Mouse (Mus musculus) right cerebral cortex, adult 18-20 months (tissue): ENCODE measurements around the gene Kmt2c.
"Not testable (repeated sequence)": the region's sequence is repeated elsewhere in the genome, so short reads cannot be mapped to it uniquely, and the experiment has no call there.

Experiments used
- DNase-seq: peaks from one replicate; pipeline ENCODE4 v3.0.0; 2022; ENCODE audit warnings: mixed read lengths

Gene Kmt2c

DNA sequence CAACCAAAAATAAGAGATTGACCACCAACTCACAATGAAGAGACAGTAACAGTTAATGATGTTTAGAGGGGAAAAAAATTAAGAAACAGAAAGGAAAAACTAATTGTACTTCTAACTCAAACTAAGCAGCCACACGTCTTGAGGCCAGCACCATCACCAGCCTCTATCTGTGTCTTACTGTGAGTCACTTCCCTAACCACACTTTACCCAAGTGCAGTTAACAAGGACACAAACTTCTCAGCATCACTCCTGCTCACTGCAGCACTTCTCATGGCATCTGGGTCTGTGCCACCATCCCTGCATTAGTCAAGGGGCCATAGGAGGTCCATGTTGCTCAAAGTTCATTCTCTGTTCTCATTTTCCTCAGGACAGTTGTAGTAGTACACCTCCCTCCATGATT lies 131.5 kb downstream of the Kmt2c start:
- no peak for DNase-seq

DNA sequence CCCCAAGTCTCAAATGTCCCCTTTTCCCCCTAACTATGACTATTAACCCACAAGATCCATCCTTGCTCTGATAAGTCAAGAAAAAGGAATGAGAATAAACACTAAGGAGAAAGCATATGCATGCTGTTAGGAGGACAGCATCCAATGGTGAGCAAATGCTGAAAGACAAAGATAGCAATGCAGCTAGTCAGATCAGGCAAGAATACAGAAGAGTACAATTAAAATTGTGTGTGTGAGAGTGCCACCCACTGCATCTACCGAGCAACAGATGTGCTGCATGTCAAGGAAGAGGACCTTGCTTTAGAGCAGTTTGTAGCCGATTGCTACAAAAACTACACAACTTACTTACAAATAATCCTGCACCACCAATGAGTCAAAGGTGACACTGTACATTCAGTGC lies 145.1 kb downstream of the Kmt2c start:
- no peak for DNase-seq

DNA sequence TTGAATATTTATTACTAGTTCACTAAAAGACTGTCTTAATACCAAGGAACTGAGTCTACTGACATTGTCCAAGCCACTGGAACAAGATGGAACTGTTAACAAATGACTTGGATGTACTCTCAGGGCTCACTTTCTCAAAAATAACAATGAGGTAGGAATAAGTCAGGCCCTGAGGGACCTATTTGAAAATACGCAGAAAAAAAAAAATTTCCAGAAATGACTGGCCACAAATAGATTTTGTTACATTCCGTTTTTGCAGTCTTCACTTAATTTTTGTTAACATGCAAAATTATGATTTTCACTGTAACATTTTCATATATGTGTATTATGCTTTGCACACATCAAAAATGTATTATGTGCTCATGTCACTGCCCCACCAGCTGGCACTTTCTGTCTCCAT lies 167.3 kb downstream of the Kmt2c start:
- no peak for DNase-seq

DNA sequence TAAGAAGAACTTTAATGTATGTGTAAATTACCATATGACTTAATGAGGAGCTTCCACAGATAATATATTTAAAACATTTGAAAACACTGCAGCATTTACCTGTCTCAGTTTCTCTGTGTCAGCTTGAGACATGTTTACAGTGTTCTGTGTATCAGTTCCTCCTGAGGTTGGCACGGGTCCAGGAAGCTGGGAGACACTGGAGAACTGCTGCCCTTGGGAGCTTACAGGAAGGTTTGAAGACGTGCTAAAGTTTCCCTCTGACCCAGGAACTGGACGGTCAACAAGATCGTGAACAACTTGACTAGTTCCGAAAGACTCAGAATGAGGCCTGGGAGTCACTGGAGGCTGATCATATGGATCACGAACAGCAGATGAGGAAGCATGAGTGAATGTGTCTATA lies 184.7 kb downstream of the Kmt2c start:
- DNase-seq = no peak

DNA sequence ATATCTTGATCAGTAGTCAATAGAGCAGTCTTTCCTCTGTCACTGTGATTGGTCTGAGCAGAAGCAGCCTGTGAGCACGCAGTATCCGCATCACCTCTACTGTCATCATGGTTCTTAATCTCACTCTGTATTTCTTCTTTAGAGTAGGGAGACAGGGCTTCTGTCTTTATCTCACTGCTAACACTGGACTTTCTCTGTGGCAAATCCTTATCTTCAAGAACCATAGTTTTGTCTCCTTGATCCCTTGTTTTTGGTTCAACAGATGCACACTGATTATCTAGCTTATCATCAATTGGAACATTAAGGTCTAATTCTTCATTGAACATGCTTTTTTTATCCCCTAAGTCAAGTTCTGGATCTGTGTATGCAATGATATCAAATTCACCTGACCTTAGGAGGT lies 188.4 kb downstream of the Kmt2c start:
- DNase-seq = no peak

DNA sequence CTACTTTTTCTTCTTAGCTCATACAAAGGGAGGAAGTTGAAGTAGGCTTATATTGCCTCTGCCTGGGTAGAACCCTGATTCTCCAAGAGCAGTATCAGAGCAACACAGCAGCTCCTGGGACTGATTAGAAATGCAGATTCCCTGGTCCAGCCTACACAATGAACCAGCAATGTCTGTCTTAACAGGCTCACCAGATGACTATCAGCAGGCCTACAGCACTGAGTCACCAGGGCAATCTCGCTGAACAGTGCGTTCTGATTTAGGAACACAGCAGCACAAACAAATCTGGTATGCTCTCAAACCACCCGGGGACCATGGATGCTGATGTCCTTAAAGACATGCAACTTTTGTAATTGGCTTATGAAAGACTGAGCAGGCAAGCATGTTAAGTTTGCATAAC lies 201.8 kb downstream of the Kmt2c start:
- peak; percentile 62 for DNase-seq

DNA sequence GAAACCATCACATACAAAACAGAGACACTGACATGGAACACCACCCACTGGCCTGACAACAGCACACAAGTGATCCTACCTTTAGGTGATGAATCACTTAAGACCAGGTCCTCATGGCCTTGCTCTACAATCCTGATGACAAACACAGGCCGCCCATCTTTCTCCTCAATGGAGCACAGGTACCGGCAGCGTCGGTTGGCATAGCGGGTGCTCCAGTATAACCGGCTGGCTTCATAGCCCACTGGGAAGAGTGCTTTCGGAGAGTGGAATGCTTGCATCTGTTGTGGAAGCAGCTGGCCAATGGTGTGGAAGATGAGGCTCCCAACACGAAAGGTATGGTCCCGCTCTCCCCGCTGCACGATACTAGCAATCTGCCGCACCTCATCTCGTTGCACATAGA lies 214.6 kb downstream of the Kmt2c start:
- no peak for DNase-seq

DNA sequence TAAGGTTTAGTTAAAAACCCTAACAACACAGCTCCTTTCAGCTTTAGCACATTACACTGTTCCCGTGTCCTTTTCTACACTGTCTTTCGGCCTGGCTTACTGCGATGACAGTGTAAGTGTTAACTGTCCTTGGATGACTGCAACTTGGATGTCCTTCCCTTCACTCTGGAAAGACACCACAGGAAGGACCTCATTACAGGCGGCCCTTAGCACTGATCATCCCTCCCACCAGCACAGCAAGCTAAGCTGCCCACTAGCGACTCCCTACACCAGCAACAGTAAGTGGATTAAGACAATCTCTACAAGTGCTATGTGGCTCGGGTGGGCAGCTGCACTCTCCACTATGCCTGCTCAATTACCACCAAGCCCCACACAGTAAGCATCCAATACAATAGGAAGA lies 222.2 kb downstream of the Kmt2c start:
- no peak for DNase-seq

DNA sequence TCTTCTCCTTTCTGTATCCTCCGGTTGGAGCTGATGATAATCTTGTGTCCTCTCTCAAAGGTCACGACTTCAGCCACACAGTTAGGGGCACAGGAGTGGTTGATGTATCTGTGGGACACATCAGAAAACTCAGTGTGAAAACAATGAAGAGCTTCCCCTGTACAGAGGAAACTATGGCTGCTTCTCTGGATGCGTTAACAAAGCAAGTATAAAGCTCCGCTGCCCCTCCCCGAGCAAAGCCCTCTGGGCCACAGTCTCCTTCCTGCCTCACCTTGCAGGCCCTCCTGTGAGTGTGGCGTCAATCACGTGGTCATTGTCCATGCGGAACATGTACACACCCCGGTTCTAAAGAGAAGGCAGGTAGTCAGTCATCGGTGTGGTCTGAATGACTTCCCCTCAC lies 223.0 kb downstream of the Kmt2c start:
- no peak for DNase-seq

DNA sequence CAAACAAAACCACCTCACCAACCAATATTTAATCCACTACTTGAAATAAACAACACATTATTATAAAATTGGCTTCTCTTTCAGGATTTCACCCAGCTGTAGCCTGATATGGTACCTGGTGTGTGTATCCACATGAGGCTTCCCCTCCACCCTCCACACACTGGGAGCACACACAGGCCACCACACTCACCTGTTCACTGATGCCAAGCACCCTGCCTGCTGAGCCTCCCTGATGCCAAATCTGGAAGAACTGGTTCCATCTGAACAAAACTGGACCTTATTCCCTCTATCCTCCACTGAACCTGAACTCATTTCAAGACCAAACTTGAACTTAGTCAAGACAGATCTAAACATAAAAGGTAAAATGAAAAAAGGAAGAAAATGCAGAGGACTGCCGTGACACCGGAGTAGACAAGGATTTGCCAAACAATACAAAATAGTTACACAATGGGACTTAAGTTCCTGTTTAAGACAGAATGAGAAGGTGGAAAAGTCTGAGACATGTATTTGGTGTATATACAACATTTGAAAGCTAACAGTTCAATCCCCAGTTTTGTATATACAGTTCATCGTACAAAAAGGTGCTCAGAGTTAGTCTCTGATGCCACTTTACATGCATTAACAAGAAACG lies 230.2 kb downstream of the Kmt2c start:
- no peak for DNase-seq

DNA sequence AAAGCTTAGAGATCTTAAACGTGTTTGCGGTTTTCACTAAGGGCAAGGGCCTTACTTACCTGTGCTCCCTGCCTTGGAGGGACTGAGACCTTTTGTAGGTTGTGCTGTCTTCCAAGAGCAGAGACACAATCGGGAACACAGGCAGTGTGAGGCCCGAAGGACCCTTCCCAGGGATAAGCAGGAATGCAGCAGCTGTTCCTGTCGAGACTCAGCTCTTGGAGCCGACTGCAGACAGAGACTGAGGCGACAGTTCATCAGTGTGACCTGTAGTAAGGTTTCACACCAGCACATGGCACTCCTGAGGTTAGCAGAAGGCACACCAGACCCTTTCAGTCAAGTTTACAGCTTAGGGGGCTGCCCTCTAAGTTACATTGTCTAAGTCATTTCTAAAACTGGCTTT lies 236.3 kb downstream of the Kmt2c start:
- DNase-seq = no peak

DNA sequence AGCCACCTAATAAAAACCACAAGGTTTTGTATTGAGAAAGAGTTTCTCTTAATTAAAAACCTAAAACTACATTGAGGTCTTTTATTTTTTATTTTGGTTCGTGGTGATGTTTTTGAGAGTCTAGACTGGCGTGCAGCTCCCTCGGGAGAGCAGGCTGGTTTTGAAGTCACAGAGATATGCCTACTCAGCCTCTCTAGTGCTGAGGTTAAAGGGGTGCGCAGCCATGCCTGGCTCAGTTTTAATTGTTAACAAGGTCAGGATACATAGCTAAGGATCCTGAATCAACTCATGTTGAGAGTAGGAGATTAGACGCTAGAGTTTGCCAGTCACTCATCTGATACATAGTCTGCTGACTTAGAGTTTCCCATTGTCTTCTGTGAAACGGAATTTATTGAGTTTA lies 237.1 kb downstream of the Kmt2c start:
- no peak for DNase-seq

DNA sequence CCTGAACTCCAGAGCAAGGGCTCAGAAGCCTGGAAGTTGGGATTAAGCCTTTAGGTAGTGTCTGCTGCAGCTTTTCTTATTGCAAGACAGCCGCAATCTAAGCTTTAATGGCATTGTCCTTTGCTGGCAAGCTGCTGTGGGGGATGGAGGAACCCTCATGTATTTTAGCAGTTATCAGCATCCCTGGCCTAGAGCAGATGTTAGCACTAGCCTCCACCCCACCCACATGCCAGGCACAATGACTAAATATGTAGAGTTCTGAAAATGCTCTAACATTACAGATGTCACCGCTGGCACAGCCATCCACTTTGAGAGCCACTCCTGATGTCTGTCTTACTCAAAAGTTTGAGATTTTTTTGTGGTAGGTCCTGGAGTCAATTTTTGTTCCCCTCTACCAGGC lies 241.9 kb downstream of the Kmt2c start:
- peak; percentile 81 for DNase-seq

DNA sequence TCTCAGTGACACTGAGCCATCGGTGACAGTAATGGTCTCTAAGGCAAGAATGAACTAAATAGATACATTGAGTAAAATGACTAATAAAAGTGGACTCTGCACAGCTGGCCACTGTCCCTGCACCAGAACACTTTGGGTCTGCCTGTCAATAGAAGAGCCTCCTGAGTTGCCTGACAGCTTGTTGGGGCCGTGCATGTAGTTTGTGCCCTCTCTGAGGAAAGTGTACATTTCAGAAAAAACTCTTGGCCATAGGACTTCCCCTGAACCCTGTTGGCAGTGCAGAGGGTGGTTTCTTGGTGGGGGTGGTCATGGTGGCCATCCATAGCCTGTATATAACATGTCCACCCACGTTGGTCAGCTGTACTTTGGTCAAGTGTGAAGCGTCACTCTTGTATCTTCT lies 244.1 kb downstream of the Kmt2c start:
- no peak for DNase-seq

DNA sequence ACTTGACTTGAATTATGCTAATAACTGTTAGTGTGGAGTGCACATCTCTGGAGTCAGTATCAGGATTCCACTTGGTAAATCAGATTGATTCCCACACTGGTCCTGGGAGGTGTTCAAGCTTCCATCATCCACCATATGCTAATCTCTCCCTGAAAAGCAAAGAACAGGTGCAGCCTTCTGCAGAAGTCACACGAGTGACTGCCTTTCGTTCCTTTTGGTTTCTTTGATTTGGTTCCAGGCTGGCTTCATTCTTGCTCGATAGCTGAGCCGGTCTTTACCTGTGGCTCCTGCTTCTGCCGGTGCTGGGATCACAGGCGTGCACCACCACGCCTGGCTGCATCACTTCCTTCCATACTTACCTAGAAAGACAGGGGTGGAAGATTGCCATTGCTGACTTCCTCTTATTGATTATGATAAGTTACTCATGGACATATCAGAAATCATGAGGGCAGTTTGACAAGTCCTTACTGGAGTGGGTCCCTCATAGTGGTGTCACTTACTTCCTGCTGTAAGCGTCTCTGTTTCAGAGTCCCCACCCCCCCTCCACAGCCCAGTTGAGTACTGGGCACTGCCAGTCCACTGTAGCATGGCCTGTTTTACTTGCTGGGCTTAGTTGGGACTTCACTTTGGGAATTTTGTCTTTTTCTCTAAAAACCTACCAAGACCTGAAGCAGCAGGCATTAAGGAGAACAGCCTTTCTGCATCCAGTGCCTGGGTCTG lies 245.6 kb downstream of the Kmt2c start:
- DNase-seq = no peak

DNA sequence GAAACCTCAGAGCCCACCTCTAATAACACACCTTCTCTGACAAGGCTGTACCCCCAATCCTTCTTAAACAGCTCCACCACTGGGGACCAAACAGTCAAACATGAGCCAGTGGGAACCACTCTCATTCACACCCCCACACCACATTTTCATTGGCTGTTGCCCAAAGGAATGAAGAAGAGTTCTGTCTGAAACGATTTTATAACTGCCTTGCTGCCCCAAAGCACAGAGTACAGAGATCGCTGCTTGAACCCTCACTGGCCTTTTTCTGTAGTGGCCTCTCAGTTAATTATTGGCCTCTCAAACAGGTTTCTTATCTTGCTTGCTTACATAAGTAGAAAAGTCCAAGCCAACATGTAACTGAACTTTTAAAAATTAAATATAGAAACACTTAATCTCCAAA lies 246.2 kb downstream of the Kmt2c start:
- no peak for DNase-seq

DNA sequence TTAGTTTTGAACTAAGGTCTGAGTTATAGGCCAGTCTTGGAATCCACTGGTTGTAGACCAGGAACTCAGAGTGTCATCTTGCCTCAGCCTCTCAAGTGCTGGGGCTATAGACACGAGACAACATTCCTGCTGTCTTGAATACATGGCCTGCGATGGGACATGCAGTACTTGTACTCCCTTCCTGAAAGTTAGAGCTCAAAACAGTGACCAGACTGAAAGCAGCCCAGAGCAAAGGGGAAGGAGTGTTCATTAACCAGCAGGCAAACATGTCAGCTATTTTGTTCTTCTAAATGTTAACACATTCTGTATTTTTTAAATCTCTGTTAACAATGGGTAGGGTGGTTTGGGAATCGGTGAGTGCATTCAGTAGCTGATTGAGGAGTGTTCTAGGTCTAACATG lies 251.5 kb downstream of the Kmt2c start:
- DNase-seq = no peak

DNA sequence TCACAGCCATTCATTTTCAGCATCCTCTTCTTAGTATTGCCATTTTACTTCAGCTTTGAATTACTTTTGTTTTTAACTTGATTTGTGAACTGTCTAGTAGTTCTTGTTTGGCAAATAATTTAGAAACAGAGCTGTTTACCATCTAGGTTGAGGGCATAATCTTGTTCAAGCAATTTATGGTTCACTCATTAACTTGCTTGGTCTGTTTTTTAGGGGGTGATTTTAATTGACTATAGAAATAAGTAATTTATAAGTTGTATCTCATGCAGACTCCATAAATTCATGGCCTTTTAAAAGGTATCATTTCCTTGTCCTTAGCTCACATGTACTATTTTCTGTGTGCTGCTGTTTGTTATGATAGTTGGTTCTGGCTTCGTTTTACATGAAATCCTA lies 252.1 kb downstream of the Kmt2c start:
- no peak for DNase-seq

DNA sequence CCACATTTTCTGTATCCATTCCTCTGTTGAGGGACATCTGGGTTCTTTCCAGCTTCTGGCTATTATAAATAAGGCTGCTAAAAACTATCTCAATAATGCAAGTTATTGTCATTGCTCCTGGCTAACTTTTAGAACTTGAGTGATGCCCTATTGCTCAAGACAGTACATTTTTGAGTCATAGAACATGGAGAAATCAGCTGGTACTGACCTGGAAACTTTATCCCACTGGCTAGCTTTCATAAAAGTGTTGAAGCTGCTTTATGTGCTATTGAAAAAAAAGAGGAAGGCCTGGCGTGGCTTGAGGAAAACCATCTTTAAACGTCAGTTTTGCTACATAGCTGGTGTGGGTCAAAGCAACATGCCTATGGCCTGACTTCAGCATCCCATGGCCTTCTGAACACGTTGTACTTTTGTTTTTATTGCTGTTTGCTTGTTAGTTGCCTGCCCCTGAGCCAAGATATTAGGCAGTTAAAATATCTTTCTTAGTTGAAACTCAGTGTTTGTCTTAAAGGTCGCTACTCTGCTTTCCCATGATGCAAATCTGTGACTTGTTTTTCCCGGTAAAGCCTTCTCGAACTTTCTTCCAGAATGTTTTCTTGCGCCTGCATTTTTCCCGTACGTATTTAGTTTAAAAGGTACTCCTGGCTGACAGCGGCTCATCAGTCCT lies 252.6 kb downstream of the Kmt2c start:
- no peak for DNase-seq

DNA sequence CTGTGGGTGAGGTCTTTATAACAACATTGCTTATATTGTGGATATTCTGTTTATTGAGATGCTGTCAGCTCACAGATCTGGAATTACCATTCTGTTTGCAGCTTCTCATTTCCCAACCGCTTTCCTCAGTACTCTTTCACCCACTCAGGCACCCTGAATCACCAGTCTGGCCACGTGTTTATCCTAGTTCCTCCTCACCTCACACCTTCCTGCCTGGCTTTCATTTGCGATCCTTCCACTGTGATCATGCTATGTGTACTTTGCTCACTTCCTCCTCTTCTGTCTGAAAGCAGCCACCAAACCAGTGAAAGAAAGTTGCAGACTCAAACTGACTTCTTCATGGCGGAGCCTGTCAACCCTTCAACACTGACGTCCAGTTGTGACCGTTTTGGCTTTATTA lies 255.5 kb downstream of the Kmt2c start:
- peak; percentile 19 for DNase-seq

DNA sequence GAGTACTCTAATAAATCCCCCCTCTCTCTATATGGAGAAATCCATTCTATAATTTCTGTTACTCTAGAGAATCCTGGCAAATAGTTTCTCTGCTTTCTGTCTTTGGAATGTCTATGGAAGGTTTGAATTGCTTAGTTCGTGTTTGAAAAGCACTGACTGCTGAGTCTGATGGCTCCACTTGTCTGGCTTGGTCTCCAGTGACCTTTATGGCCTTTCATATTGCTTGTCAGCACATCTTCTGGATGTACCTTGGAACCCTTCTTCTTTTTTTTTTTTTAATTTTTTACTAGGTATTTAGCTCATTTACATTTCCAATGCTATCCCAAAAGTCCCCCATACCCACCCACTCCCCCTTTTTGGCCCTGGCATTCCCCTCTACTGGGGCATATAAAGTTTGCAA lies 274.2 kb downstream of the Kmt2c start:
- DNase-seq = not testable (repeated sequence)

DNA sequence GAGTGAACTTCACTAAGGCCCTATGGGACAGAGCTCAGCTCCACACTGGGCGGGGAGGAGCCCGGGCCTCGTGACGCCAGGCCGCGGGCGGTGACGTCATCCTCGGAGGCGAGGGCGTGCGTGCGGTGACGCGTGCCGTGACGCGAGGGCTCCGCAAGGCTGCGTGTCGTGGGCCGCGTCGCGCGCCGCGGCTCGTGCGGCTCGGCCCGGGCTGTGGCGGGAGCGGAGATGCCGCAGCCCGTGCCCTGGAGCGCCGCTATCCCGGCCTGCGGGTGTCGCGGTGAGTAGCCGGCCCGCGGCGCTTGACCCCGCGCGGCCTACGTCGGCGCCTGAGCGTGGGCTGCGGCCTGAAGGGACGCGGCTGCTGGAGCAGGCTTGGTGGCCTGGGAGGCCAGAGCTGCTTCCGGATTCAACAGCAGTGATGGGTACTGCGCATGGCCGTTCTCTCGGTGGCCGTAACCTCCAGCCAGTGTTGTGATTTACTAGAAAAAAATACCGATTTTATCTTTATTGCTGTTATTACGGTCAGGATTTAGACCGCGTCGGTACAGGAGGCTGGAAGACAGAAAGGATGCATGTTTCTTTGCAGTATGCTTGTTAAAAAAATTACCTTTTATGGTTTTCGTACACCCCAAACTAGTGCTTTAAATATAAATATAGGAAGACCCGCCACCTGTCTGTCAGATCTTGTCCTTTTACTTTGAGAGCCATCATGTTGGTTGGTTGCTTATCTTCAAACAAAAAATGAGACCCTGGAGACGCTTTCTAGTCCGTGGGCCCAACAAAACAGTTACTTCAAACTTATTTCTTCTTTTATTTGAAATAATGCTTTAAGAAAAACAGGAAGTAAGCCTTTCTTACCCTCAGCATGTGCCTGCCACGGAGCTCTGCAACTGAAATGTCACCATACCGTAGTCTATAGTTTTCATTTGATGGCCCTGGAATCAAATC lies 275.6 kb downstream of the Kmt2c start, which contains the start of gene E130116L18Rik:
TSS of gene E130116L18Rik (minus strand) at position 402 of the 951 bp plus-strand sequence.
- DNase-seq = peak; percentile 92
